Mouse (Mus musculus) liver, adult 2 months (tissue): ENCODE results near the gene Abcc10. TPM values are rescaled to one million over a fixed set of nuclear protein-coding genes. Genes with fewer than 3 reads are reported as not detected.

Experiments used
- DNase-seq: peaks from one replicate; pipeline ENCODE4 v3.0.0-alpha.2; 2011; ENCODE audit warnings: low read depth, low spot score; ENCODE audit errors: extremely low read depth
- H3K27ac ChIP-seq: fragments of 200-500 bp; replicated peaks from 2 replicates; pipeline ENCODE4 v1.5.1; 2012; ENCODE audit warnings: low read depth, mild to moderate bottlenecking, control low read depth, inconsistent platforms, low read length; ENCODE audit not compliant: insufficient read depth
- H3K27me3 ChIP-seq: fragments of 200-500 bp; 2 replicates; pipeline ENCODE4 v1.6.1; 2012; ENCODE audit warnings: mild to moderate bottlenecking, moderate library complexity, low read length, inconsistent platforms; ENCODE audit not compliant: control insufficient read depth, insufficient read depth
- H3K36me3 ChIP-seq: fragments of 200-500 bp; 2 replicates; pipeline ENCODE4 v1.6.1; 2012; ENCODE audit warnings: low read length, inconsistent platforms; ENCODE audit not compliant: control insufficient read depth, insufficient read depth
- H3K4me1 ChIP-seq: fragments of 200-500 bp; 2 replicates; pipeline ENCODE4 v1.6.1; 2011; ENCODE audit warnings: low read length; ENCODE audit not compliant: control insufficient read depth, insufficient read depth
- H3K4me3 ChIP-seq: fragments of 200-500 bp; 2 replicates; pipeline ENCODE4 v1.5.1; 2011; ENCODE audit warnings: low read depth, mild to moderate bottlenecking, control low read depth, low read length, moderate library complexity; ENCODE audit not compliant: insufficient read depth
- H3K79me2 ChIP-seq: fragments of 200-500 bp; 2 replicates; pipeline ENCODE4 v1.6.1; 2012; ENCODE audit warnings: inconsistent platforms, mild to moderate bottlenecking, low read length, moderate library complexity; ENCODE audit not compliant: control insufficient read depth, insufficient read depth
- H3K9ac ChIP-seq: fragments of 200-500 bp; 2 replicates; pipeline ENCODE4 v1.6.1; 2012; ENCODE audit warnings: low read depth, mild to moderate bottlenecking, control low read depth, inconsistent platforms, low read length
- CTCF ChIP-seq: fragments of 200-500 bp; IDR thresholded peaks from 2 replicates; pipeline ENCODE4 v1.5.1; 2011; ENCODE audit warnings: low read depth, low read length, control low read depth
- POLR2A ChIP-seq: fragments of 200-500 bp; IDR thresholded peaks from 2 replicates; pipeline ENCODE4 v1.6.1; 2011; ENCODE audit warnings: low read length, control low read depth; ENCODE audit not compliant: insufficient read depth; ENCODE audit errors: extremely low read depth
- WGBS: fragments of 180-500 bp; shearing (Covaris S2); methylation state at CpG from one replicate; pipeline ENCODE4 v1.1.7; 2018; 5-methylcytosine and 5-hydroxymethylcytosine counted together
- polyA plus RNA-seq: library from polyadenylated mRNA; depleted of rRNA; stranded (reverse); fragments of >200 nt; gene quantifications from 2 replicates; pipeline ENCODE4 v1.2.3, GENCODE M21; 2012
- total RNA-seq: library from RNA; depleted of rRNA; stranded (reverse); fragments of >200 nt; gene quantifications from 2 replicates; pipeline ENCODE4 v1.2.3, GENCODE M21; 2014

Gene Abcc10
- total and polyA plus RNA-seq, 2 experiments, result 2.1 to 17.3 TPM

DNA sequence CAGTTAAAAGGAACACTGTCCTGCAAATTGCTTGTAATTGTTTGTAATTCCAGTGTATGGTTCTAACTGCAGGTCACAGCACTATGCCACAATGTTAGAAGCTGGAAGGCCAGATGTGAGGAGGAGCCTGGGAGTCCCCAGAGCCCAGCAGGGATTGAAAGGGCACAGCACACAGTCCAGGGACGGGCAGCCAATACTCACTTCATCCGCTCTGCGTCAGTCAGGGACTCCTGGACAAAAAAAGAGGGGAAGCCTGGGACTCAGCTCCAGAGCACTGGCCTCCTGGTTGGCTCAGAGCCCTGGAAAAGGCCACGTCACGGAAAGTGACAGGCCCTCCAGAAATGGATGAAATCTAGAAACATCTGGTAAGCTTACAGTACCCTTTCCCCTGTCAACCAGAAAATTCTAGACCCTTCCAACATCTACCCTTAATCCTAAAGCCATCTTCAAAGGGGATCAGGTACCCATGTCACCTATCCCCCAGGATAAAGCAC is 65.9 kb downstream of the Abcc10 start:
- no peak overlapping the region for H3K4me3 ChIP-seq
- WGBS, result 95% methylated on average over 5 of the region's 5 CpGs
- no peak overlapping the region for H3K9ac ChIP-seq
- no peak for DNase-seq
- H3K27ac ChIP-seq, result no peak overlapping the region
- TF ChIP-seq POLR2A (no peak), CTCF (no peak)
- H3K27me3 ChIP-seq, result no peaks in the 10 kb centered on the region
- H3K36me3 ChIP-seq, result 0 out of 2 replicates have a peak, but pooled peaks cover 3% of the 10 kb centered on the region
- H3K4me1 ChIP-seq, result peaks cover 12% of the 10 kb centered on the region
- H3K79me2 ChIP-seq, result no peaks in the 10 kb centered on the region

DNA sequence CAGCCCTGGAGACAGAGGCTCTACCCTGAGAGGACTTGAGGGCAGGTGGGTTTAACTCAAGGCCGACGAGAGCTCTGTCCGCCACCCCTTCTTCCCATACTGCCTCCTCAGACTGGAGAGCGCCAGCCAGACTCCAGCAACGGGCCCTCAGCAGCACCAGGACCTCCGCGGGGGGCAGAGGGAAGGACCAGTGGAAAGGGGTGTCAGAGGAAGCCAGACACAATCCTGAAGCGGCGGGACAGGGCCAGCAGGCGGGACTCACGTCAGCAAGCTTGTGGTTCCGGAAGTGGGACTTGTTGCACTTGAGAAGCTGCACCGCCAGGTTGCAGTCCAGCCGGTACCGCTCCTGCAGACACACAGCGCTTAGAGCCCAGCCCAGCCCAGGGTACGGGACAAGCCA is 68.5 kb downstream of the Abcc10 start:
- Histone ChIP-seq H3K9ac (no peak overlapping the region), H3K4me1 (peaks cover 1% of the 10 kb centered on the region; the same call in 1 of the 2 replicates), H3K27ac (no peak overlapping the region), H3K27me3 (no peaks in the 10 kb centered on the region), H3K4me3 (no peak overlapping the region), H3K79me2 (no peaks in the 10 kb centered on the region), H3K36me3 (0 out of 2 replicates have a peak, but pooled peaks cover 3% of the 10 kb centered on the region)
- no peak for TF ChIP-seq CTCF
- TF ChIP-seq POLR2A, result no peak
- WGBS, result 88% methylated on average over 17 of the region's 17 CpGs
- no peak for DNase-seq

DNA sequence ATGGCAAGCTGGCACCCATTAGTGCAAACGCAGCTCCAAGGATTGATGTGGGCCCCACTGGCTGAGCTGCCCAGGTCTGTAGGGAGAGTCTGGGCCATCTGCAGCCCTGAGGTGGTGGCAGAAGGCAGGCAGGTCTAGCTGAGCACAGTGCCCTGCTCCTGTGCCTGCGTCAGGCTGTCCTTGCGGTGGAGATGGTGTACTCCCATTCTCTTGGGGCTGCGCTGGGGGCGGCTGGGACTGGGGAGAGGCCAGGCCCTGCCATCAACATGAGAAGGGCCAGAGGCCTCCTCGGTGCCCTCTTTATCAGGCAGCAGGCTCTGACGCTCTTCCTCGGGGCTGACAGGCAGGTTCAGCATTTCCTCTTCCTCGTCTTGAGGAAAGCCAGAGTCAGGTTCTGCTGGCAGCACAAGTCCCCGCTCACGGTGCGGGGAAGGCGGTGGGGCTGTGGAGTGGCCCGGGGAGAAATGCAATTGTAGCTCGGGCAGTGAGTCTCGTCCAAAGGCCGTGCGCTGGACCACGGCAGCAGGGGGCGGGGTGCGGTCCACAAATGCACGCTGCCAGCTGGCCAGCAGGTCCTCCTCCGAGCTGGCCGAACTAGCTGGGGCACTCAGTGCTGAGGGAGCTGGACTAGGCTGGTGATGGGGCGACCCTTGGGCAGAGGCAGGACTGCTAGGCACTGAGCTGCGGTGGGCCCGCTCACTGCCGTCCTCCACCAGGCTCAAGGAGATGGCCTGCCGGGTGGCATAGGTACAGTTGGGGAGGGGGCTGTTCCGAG is 69.7 kb downstream of the Abcc10 start:
- Histone ChIP-seq H3K27me3 (no peaks in the 10 kb centered on the region; the same call in 1 of the 2 replicates), H3K27ac (no peak overlapping the region), H3K9ac (no peak overlapping the region), H3K4me3 (no peak overlapping the region), H3K36me3 (0 out of 2 replicates have a peak, but pooled peaks cover 3% of the 10 kb centered on the region), H3K79me2 (no peaks in the 10 kb centered on the region), H3K4me1 (peaks cover 1% of the 10 kb centered on the region; the same call in 1 of the 2 replicates)
- 91% methylated on average over 30 of the region's 30 CpGs for WGBS
- TF ChIP-seq POLR2A (no peak), CTCF (no peak)
- no peak for DNase-seq

DNA sequence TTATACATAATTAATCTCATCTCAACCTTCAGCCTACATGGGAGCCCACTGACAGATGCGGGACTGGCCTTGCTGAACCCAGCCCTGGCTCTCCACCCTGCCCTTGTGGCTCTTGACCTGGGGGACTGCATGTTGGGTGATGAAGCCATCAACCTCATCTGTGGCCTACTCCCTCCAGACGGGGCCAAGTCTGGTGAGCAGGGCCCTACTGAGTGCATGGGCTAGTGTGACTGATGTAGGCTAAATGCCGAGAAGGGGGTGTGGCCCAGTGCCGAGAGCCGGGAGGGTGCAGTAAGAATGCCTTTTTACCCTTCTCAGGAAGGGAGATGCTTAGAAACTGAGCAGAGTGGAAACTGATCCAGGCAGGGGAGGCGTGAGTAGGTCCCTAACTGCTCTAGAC is 73.0 kb downstream of the Abcc10 start:
- H3K4me1 ChIP-seq, result peaks cover 1% of the 10 kb centered on the region; the same call in 1 of the 2 replicates
- H3K27me3 ChIP-seq, result no peaks in the 10 kb centered on the region; the same call in 1 of the 2 replicates
- 46% methylated on average over 6 of the region's 6 CpGs for WGBS
- no peak overlapping the region for H3K9ac ChIP-seq
- no peak overlapping the region for H3K4me3 ChIP-seq
- no peaks in the 10 kb centered on the region for H3K79me2 ChIP-seq
- H3K27ac ChIP-seq, result no peak overlapping the region
- no peaks in the 10 kb centered on the region for H3K36me3 ChIP-seq
- DNase-seq, result no peak
- TF ChIP-seq POLR2A (no peak), CTCF (no peak)

DNA sequence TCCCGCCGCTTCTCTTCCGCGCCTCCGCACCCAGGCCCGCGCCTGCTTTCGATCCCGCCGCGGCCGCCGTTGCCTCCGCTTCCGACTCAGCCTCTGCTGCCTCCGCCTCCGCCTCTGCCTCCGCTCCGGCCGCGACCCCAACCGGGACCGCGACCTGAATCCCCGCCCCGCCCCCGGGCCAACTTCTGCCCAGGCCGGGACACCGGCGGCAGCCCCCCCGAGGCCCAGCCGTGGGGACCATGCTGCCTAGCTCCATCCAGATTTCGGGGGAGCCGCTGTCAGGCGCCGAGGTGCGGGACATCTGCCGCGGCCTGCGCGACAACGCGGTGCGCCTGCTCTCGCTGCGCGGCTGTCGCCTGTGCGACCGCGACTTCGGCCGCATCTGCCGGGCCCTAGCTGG is 74.0 kb downstream of the Abcc10 start:
- Histone ChIP-seq H3K27ac (no peak overlapping the region), H3K9ac (peak overlapping the region; percentile 60), H3K79me2 (no peaks in the 10 kb centered on the region; the same call in 1 of the 2 replicates), H3K27me3 (no peaks in the 10 kb centered on the region; the same call in 1 of the 2 replicates), H3K36me3 (peaks cover 2% of the 10 kb centered on the region; the same call in 1 of the 2 replicates), H3K4me3 (peak overlapping the region; percentile 51), H3K4me1 (peaks cover 4% of the 10 kb centered on the region; the same call in 1 of the 2 replicates)
- DNase-seq, result no peak
- no peak for TF ChIP-seq CTCF
- no peak for TF ChIP-seq POLR2A
- 1% methylated on average over 54 of the region's 54 CpGs for WGBS
